Mouse (Mus musculus): Measurements from ENCODE around the gene Mlst8. TPM values are rescaled to one million over a fixed set of nuclear protein-coding genes. Genes with fewer than 3 reads are reported as not detected.

Mlst8 gene
- total RNA-seq (2021): 10 to 100 TPM; 28.0 to 30.0 TPM
- long read RNA-seq, experiment 1, transcript Mlst8-201 (9 exons, 3,358 nt): major isoform, 5 of 26 reads
- long read RNA-seq, experiment 1, partial matches to known transcripts: 0 of 26 reads
- long read RNA-seq, experiment 1, other reads (novel, unspliced or antisense): 18 of 26 reads
- long read RNA-seq, experiment 2, partial matches to known transcripts: 4 of 26 reads
- long read RNA-seq, experiment 2, other reads (novel, unspliced or antisense): 16 of 26 reads

DNA sequence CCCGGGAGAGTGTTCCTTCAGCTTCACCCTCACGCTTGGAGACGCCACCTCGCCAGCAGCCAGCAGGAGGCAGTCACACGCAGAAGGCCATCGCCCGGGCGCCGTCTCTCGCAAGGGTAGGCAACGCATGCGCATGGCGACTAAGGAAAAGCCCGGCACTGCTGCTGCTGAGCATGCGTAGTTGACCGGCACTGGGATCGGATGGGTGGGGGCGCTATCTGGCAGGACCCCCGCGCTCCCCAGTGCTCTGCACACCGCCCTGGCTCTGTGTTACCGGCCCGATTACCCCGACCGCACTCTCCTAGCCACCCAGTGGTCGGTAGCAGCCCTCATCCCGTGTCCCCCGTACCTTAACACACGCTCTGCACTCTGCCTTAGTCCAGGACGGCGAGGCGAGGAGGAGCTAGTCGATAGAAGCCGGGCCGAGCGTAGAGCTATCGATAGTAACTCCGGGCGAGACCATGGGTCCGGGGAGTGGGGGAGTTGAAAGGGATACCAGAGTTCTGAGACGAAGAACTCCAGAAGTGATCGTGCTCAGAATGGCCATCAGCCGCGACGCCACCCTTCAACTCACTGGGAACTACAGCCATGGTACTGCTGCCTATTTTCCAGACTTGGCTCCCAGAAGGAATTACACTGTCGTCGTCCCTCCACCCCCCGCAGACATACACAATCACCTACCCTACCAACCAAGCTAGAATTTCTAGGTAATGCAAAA, at the start of gene Mlst8:
Gene Mlst8 (minus strand): TSS at position 416 of the 718 bp plus-strand sequence.
- peak; percentile 94 to 95 for DNase-seq (ENCODE audit: low spot score in 2 of 2)

DNA sequence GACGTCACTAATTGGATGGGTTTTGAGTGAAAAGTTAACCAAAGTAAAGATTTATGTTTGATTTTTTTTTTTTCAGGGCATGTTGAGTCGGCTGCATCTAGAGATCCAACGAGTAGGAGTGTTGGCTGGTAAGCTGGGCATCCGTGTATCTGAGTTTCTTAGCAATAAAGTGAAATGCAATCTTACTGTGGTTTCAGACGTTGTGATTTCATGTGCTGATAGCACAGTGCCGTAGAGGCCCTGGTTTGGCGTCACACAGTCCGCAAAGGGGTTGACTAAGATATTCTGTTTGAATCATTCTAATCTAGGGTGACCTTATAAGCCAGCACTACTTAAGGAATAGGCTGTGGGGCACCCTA, 49.7 kb upstream of the Mlst8 start:
- no peak for DNase-seq (ENCODE audit: low spot score in 2 of 2)

DNA sequence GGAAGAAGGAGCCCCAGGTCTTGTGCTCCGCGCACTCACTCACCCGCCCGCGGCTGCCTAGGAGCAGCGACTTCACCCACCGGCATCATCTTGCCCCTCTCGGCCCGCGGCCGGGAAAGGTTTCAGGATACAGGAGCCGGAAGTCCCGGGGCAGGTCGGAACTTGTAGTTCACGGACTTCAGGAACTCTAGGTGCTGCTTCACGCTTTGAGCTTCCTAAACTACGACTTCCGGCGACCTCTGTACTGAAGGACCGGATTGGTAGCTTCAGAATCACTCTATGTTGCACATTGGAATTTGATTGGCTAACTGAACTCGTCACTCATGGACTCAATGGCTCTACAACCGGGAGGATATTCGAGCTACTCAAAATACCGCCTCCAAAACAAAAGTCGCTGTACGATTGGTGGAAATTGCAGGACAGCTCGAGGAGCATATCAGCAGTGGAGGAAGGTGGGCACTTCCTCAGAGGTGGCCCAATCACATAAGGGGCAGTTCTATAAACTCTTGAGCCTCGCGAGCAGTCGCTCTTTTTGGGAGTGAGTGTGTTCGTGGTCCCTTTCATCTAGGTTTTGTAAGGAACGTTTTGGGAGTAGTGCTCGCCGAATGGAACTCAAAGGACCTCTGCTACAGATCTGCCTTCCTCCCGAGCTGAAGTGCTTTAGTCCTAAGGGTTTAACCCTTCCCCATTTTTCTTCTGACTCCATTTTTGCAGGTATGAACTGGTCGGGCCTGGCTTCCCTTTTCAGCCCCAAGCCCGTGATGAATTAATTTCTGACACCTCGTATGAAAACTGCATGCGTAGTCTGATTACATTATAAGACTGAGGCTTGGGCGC, 49.1 kb upstream of the Mlst8 start, which contains the start of gene Traf7:
Gene Traf7 (minus strand): TSS at position 216 of the 837 bp plus-strand sequence.
- DNase-seq (ENCODE audit: low spot score in 2 of 2): peak in 1 of 2 experiments; percentile 75

DNA sequence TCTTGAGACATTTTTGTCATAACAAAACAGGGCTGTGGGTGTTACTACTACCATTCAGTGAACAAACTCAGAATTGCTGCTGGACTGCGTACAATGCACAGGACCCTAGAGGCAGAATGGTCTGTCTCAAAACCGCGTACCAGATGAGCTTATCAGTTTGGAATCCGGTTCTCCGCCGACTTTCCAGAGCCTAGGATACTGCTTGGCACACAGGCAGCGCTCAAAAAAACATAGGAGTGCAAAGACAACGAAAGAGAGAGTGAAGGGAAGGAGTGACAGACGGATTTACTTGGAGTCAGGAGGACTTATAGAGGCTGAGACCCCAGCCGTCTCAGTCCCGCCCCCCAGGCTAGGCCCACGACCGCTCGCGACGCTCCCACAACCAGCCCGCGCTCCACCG, 48.4 kb upstream of the Mlst8 start:
- no peak for DNase-seq (ENCODE audit: low spot score in 2 of 2)

DNA sequence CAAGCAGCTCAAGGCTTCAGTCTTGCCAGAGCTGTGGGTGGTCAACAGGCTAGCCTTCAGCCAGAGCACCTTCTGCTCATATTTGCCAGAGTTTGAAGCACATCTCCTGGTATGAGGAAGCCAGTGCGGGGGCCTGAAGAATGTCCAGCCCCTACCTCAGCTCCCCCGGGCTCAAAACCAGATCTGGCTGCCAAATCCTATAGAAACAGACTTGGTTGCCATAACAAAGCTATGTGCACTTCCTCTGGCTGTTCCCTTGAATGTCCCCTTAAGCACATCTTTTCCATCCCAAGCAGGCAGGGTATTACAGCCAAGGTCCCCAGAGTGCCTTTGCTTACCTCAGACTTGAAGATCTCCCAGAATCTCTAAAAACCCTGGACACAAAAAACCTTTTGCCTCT, 45.9 kb upstream of the Mlst8 start:
- DNase-seq (ENCODE audit: low spot score in 2 of 2): no peak

DNA sequence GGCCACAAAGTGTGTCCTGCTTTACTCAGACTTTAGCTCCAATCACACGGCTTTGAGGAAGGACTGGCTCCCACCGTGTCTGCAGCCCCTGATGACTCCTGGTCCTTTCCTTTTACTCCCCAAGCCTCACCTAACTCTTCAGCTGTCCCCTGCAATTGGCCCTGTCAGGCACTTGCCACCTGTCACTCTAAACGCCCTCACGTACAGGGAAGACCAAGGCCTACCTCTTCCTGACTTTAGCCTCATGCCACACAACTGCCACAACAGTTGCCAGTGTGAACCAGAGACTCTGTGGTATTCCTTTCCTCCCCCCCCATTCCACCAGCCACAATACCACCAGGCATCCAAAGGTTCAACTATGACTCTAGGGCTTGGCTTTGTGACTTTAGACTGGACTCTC, 41.6 kb upstream of the Mlst8 start:
- DNase-seq (ENCODE audit: low spot score in 2 of 2): no peak

DNA sequence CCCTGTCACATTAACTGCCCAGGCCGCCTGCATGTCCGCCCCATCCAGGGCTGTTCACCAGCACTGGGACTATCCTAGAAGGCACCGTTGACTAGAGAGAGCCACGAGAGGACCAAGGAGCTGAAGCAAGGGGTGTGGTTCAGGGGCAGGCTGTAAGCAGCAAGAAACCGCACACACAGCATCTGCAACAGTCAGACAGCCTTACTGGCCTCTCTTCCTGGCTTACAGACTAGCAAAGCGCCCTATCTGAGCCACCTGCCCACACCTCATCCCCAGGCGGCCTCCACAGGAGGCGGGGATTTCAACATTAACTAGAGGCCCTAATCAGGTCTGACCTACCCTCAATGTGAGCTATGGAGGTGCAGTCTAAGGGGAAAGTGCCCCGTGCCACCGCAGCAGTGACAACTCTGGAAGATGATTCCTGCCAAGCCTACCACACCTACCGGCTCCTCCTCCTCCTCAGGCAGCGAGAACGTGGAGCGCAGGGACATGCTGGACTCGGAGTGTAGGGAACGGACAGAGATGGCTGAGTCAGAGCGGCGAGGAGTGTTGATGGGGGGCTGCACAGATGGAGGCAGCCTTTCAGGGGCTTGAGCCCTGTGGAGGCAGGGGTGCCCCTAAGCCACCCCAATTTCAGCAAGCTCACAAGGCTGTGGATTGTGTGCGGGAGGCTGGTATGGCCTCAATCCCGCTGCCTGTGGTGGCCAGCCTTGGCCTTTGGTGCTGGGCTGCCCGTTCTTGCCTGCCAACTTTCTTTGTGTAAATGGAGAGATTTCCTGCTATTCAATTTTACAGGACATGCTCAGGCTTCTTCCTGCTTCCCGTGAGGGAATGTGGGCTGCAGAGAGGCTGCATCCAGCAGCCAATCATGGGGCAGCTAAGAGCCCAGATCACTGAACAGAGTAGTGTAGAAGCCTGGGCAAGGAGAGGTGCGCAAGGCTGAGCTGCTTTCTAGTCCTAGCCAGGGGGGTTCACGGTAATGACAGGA, 35.7 kb upstream of the Mlst8 start:
- no peak for DNase-seq (ENCODE audit: low spot score in 2 of 2)

DNA sequence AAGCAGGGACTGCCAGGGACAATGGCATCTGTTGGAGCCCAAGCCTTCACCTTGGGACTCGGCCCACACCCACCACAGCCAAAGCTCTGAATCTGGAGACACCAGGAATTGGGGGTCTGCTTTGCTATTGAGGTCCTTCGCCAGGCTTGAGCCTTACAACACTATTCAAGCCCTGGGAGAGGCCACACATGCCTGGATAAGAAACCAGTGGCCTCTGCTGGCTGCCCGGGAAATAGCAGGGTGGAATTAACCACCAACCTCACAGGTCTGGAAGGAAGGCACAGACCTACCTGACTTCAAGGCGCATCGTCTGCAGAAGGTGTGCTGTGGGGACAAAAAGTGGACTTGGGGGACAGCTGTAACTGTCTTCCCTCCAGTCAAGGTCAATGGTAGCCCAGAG, 34.7 kb upstream of the Mlst8 start:
- DNase-seq (ENCODE audit: low spot score in 2 of 2): no peak

DNA sequence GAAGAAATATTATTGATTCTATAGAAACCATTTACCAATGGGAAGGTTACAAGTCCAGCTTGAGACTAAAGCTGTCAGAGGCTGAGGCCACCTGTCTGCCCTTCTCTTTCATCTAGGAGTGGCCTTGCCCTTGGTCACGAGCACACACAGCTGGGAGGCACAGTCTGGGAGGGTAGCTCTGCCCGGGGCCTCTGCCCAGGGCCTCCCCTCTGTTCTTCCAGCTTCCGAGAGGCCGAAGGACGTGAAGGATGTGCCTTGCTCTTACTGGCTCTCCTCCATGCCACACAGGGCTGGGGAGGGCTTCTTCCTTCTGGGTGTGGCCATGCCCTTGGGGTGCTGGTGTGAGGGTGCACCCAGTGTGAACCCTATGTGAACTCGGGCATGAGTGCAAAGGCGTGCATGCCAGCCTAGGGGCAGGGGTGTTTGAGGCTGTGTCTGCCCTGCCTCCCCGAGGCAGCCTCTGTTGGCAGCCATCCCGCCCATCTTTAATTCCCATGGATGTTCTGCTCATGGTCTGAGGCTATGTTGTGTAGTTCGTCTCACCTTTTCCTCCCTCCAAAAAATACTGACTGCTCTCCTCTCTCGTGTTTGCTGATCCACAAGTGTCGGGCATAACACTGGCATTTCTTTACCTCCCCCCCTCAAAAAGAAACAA, 29.1 kb upstream of the Mlst8 start:
- DNase-seq (ENCODE audit: low spot score in 2 of 2): no peak

DNA sequence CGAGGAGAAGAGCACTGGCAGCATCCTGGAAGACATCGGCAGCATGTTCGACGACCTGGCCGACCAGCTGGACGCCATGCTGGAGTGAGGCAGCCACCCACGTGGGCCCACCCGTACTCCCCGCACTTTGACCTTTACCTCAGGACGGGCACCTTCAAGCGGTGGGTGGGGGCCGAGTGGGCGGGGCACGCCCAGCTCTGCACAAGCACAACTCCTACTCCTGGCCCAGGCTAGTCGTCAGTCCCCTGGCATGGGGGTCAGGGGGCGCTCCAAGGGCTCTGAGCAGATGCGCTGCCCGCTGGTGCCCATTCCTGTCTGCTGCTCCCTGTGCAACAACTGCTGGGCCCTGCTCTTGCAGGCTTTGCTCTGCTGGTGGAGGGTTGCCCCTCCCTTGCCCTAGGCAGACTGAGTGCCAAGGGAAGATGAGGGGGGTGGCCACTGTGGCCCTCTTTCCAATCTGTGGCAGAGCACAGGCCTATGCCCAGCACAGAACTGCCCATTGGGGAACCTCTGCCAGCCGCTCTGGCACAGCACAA, 28.3 kb upstream of the Mlst8 start:
- DNase-seq (ENCODE audit: low spot score in 2 of 2): no peak

DNA sequence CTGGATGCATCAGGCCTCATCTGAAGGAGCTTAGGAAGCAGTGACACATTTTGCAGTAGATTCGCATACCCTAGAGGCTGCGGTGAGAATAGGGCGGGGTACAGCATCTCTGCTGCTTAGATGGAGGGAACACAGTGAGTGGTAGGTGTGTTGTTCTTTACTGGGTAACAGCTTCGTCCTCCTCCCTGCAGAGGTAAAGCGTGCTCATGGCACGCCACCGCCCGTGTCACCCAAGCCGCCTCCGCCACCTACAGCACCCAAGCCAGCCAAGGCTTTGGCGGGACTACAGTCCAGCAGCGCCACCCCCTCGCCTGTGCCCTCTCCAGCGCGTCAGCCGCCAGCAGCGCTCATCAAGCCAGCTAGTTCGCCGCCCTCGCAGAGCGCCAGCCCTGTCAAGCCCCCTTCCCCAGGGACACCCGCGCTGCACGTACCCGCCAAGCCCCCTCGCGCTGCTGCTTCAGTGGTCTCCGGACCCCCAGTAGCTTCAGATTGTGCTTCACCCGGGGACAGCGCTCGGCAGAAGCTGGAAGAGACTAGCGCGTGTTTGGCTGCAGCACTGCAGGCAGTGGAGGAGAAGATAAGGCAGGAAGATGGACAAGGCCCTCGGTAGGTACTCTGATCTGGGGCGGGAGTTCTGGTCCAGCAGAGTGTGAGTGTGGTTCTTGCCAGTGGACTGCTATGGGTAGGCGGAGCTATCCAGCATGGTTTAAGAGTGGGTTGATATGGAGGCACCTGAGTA, 27.6 kb upstream of the Mlst8 start:
- DNase-seq (ENCODE audit: low spot score in 2 of 2): no peak

DNA sequence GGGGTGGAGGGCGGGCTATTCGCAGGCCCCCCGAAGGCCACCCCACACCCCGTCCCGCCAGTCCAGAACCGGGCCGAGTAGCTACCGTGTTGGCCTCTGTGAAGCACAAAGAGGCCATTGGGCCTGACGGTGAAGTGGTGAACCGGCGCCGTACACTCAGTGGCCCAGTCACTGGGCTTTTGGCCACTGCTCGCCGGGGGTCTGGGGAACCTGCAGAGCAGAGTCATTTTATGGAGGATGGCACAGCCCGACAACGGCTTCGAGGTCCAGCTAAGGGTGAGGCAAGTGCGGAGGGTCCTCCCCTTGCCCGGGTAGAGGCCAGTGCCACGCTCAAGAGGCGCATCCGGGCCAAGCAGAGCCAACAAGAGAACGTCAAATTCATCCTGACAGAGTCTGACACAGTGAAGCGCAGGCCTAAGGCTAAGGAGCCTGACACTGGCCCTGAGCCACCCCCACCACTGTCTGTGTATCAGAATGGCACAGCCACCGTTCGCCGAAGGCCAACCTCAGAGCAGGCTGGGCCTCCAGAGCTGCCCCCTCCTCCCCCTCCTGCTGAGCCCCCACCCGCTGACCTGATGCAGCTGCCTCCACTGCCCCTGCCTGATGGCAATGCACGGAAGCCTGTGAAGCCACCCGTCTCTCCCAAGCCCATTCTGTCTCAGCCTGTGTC, 26.5 kb upstream of the Mlst8 start:
- DNase-seq (ENCODE audit: low spot score in 2 of 2): no peak

DNA sequence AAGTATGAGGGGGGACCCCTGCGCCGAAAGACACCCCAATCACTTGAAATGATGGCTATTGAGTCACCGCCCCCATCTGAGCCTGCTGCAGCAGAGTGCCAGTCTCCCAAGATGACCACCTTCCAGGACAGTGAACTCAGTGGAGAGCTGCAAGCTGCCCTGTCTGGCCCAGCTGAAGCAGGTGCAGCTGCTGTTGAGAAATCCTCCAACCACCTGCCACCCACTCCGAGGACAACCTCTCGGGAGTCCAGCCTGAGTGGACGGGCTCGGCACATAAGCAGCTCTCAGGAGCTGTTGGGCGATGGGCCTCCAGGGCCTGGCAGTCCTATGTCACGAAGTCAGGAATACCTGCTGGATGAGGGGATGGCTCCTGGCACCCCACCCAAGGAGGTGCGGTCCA, 25.2 kb upstream of the Mlst8 start:
- no peak for DNase-seq (ENCODE audit: low spot score in 2 of 2)

DNA sequence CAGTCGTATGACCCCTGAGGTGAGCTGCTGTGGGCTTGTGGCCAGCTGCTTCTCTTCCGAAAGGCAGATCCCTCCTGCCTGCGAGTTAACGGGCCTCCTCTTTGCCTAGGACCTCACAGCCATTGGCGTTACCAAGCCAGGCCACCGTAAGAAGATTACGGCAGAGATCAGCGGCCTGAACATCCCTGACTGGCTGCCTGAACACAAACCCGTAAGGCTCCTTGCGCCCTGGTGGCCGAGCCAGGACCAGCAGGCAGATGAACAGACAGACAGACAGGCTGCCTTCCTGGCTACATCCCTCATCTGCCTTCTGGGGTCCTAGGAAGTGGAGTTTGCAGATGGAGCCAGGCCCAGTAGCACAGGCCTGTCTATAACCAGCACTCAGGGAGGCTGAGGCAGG, 23.3 kb upstream of the Mlst8 start:
- DNase-seq (ENCODE audit: low spot score in 2 of 2): no peak

DNA sequence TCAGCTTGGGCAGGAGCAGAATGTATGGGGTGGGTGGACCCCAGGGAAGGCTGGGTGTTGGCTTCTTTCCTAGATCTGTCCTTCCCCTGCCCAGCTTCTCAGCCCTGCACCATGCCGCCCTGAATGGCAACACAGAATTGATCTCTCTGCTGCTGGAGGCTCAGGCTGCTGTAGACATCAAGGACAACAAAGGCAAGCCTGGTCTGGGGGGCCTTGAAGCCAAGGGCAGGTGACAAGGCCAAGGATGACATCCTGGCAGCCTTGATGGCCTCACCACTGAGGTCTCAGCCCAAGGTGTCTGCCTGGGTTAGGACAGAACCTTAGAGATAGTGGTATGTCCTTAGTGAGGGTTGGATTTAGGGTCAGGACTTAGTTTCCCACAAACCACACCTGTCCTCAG, 17.1 kb upstream of the Mlst8 start:
- DNase-seq (ENCODE audit: low spot score in 2 of 2): no peak

DNA sequence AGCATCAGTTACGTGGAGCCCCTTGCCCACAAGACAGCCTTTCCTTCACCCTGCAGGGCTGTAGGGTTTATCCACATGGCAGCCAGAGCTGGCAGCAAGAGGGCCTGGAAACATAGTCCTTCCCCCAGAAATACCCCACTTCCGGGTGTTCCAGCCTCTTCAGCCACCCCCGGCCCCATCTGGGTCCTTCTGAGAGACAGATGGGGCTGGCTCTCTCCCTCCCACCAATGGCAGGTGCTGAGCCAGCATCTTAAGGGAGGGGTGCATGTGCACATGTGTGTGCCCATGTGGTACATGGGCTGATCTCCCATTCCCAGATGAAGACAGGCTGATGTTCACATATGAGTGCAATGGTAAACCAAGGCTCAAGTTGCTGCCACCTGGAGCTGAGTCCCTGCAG, 16.6 kb upstream of the Mlst8 start:
- DNase-seq (ENCODE audit: low spot score in 2 of 2): no peak

DNA sequence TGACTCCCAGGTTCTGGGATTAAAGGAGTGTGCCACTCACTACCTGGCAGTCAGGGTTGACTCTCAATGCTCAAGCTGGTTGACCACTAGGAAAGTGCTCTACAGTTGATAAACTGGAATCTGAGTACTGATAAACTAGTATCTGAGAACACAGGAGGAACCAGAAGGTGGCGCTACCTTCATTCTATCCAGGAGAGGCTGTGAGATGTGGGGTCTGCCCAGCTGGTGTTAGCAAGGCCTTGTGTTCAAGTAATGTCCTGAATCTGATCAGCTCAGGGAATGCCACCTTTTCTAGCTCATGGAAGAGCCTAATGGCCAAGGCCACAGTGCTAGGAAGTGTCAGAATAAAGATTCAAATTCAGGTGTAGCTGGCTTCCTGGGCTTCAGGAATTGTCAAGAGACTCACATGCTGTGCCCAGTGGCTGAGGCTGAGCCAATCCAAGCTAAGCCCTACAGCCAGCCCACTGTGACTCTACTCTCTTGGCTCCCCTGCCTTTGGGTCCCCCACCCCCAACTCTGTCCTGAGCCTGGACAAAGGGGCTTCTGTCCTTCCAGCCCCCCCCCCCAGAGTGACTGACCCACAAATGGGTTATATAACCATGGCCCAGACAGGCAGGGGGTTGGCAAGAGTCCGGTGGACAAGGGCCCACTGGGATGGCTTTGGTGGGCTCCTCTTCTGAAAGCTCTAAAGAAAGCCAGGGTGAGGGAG, 15.9 kb upstream of the Mlst8 start:
- DNase-seq (ENCODE audit: low spot score in 2 of 2): no peak

DNA sequence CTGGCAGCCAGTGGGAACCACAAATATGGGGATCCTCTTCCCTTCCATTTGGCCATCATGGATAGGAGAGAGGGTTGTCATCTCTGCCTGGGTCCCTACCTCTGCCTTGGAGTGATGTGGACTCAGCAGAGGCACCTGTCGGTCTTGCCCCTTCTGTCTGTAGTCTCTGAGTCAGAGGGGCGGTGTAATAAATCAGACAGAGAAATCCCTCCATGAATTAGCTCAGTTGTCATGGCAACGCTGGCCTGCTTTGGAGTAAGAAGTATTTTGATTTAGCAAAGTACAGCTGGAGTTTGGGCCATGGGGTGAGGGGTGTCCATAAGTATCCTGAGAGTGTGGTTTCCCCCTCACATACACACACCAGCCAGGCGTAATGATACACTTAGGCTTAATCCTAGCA, 11.5 kb upstream of the Mlst8 start:
- DNase-seq (ENCODE audit: low spot score in 2 of 2): no peak

Data from adrenal gland, postnatal 4 days (tissue).